Mouse (Mus musculus): ENCODE results near the gene Fbxl3. TPM values are rescaled to one million over a fixed set of nuclear protein-coding genes. Genes with fewer than 3 reads are reported as not detected.

Gene Fbxl3
- polyA plus RNA-seq, 1 experiment from 2014 or later = 21.4 TPM

- H3K27ac ChIP-seq = peak overlapping the region; percentile 98
- H3K4me2 ChIP-seq = peak overlapping the region; percentile 83
- H3K9ac ChIP-seq = peak overlapping the region; percentile 98
- no peaks in the 10 kb centered on the region for H3K9me3 ChIP-seq
- H3K36me3 ChIP-seq (replicated peaks) = no peaks in the 10 kb centered on the region
- H3K27me3 ChIP-seq (replicated peaks) = no peaks in the 10 kb centered on the region
- 1% methylated on average over 2 of the region's 2 CpGs for WGBS
- H3K4me1 ChIP-seq = peaks cover 31% of the 10 kb centered on the region
- no peak for ATAC-seq (replicated peaks)
- H3K4me3 ChIP-seq = peak overlapping the region; percentile 97
These were observed 1.2 kb downstream of the Fbxl3 start for GRCm38 (mm10) chr14:103098213-103098586.

GRCm38 (mm10) chr14:103096621-103097020 is 2.7 kb downstream of the Fbxl3 start:
- H3K4me2 ChIP-seq = 0 out of 2 replicates have a peak overlapping the region, but pooled peaks have one; percentile 8
- ATAC-seq (replicated peaks) = no peak
- H3K27ac ChIP-seq = no peak overlapping the region
- H3K9ac ChIP-seq = no peak overlapping the region
- H3K36me3 ChIP-seq (replicated peaks) = no peaks in the 10 kb centered on the region
- peaks cover 31% of the 10 kb centered on the region for H3K4me1 ChIP-seq
- H3K9me3 ChIP-seq = no peaks in the 10 kb centered on the region
- 83% methylated on average over 6 of the region's 6 CpGs for WGBS
- no peak overlapping the region for H3K4me3 ChIP-seq
- no peaks in the 10 kb centered on the region for H3K27me3 ChIP-seq (replicated peaks)

- Histone ChIP-seq H3K27ac (no peak overlapping the region), H3K4me2 (no peak overlapping the region), H3K36me3 (replicated peaks) (no peaks in the 10 kb centered on the region), H3K4me3 (no peak overlapping the region), H3K4me1 (peaks cover 31% of the 10 kb centered on the region), H3K9me3 (no peaks in the 10 kb centered on the region), H3K9ac (no peak overlapping the region), H3K27me3 (replicated peaks) (no peaks in the 10 kb centered on the region)
- ATAC-seq (replicated peaks) = no peak
- 91% methylated on average over 8 of the region's 8 CpGs for WGBS
These were observed 3.5 kb downstream of the Fbxl3 start for GRCm38 (mm10) chr14:103095826-103096225.

GRCm38 (mm10) chr14:103095036-103095435 is 4.3 kb downstream of the Fbxl3 start:
- Histone ChIP-seq H3K9me3 (no peaks in the 10 kb centered on the region), H3K4me2 (no peak overlapping the region), H3K27me3 (replicated peaks) (no peaks in the 10 kb centered on the region), H3K9ac (no peak overlapping the region), H3K27ac (no peak overlapping the region), H3K36me3 (replicated peaks) (no peaks in the 10 kb centered on the region), H3K4me1 (peaks cover 31% of the 10 kb centered on the region), H3K4me3 (no peak overlapping the region)
- 85% methylated on average over 8 of the region's 8 CpGs for WGBS
- ATAC-seq (replicated peaks) = no peak

- H3K4me3 ChIP-seq = no peak overlapping the region
- no peak overlapping the region for H3K4me2 ChIP-seq
- H3K9ac ChIP-seq = no peak overlapping the region
- ATAC-seq (replicated peaks) = no peak
- no peaks in the 10 kb centered on the region for H3K27me3 ChIP-seq (replicated peaks)
- no peaks in the 10 kb centered on the region for H3K9me3 ChIP-seq
- peaks cover 2% of the 10 kb centered on the region for H3K36me3 ChIP-seq (replicated peaks)
- H3K4me1 ChIP-seq = peaks cover 31% of the 10 kb centered on the region
- 86% methylated on average over 4 of the region's 4 CpGs for WGBS
- no peak overlapping the region for H3K27ac ChIP-seq
These were observed 5.7 kb downstream of the Fbxl3 start for GRCm38 (mm10) chr14:103093670-103094069.

- ATAC-seq (replicated peaks) = no peak
- Histone ChIP-seq H3K4me3 (no peak overlapping the region), H3K9ac (no peak overlapping the region), H3K27ac (no peak overlapping the region), H3K9me3 (no peaks in the 10 kb centered on the region), H3K27me3 (replicated peaks) (no peaks in the 10 kb centered on the region), H3K4me2 (no peak overlapping the region), H3K4me1 (peaks cover 31% of the 10 kb centered on the region), H3K36me3 (replicated peaks) (peaks cover 5% of the 10 kb centered on the region)
- WGBS = 89% methylated on average over 3 of the region's 3 CpGs
These were observed 6.1 kb downstream of the Fbxl3 start for GRCm38 (mm10) chr14:103093236-103093635.

- peaks cover 19% of the 10 kb centered on the region for H3K36me3 ChIP-seq (replicated peaks)
- H3K27me3 ChIP-seq (replicated peaks) = no peaks in the 10 kb centered on the region
- H3K4me1 ChIP-seq = no peaks in the 10 kb centered on the region
- H3K4me3 ChIP-seq = no peak overlapping the region
- no peak overlapping the region for H3K9ac ChIP-seq
- WGBS = 76% methylated on average over 6 of the region's 6 CpGs
- H3K9me3 ChIP-seq = no peaks in the 10 kb centered on the region
- ATAC-seq (replicated peaks) = no peak
- no peak overlapping the region for H3K27ac ChIP-seq
- no peak overlapping the region for H3K4me2 ChIP-seq
These were observed 10.7 kb downstream of the Fbxl3 start for GRCm38 (mm10) chr14:103088624-103089023.

- Histone ChIP-seq H3K27me3 (replicated peaks) (no peaks in the 10 kb centered on the region), H3K4me1 (no peaks in the 10 kb centered on the region), H3K9ac (no peak overlapping the region), H3K4me2 (no peak overlapping the region), H3K4me3 (no peak overlapping the region), H3K36me3 (replicated peaks) (peaks cover 23% of the 10 kb centered on the region), H3K9me3 (no peaks in the 10 kb centered on the region), H3K27ac (no peak overlapping the region)
- WGBS = 89% methylated on average over 5 of the region's 5 CpGs
- ATAC-seq (replicated peaks) = no peak
These were observed 11.5 kb downstream of the Fbxl3 start for GRCm38 (mm10) chr14:103087846-103088245.

- no peak for ATAC-seq (replicated peaks)
- no peak overlapping the region for H3K9ac ChIP-seq
These were observed 12.6 kb downstream of the Fbxl3 start for GRCm38 (mm10) chr14:103086671-103087324.

DNA sequence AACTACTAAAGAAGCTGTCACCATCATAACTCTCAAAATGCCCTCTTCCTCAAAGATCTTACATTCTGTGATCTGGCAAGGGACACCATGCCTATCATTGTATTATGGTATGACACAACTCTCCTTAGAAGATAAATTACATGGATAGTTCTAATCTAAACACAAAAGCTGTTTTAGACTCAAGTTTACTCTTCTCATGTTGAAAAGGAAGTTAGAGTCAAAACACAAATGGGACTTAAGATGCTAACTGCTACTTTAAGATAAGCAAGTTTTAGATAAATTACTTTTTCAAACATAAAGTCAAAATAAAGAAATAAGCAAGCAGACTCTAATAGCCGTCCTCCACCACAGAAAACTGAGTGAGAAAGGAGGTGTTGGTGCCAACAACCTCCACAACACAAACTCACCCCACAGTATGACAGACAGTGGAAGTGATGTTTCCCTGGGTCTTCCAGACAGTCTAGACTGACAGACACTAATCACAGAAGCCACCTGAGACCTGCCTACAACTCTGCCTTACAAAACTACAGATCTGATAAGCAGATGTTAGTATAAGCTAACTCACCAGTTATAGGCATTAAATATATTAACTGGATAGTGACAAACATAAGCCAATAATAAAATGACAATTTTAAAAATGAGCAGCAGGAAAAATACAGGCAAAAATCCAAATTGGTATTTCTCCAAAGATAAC is 13.4 kb downstream of the Fbxl3 start:
- H3K36me3 ChIP-seq (replicated peaks) = peaks cover 26% of the 10 kb centered on the region
- 90% methylated on average over 1 of the region's 1 CpGs for WGBS
- no peaks in the 10 kb centered on the region for H3K9me3 ChIP-seq

More at GRCm38 (mm10) chr14:103086671-103087324, 12.6 kb downstream of the Fbxl3 start:
- no peak overlapping the region for H3K27ac ChIP-seq
- no peaks in the 10 kb centered on the region for H3K4me1 ChIP-seq
- H3K27me3 ChIP-seq (replicated peaks) = no peaks in the 10 kb centered on the region
- no peak overlapping the region for H3K4me2 ChIP-seq
- peaks cover 26% of the 10 kb centered on the region for H3K36me3 ChIP-seq (replicated peaks)
- no peaks in the 10 kb centered on the region for H3K9me3 ChIP-seq
- WGBS = 99% methylated on average over 4 of the region's 4 CpGs
- no peak overlapping the region for H3K4me3 ChIP-seq

DNA sequence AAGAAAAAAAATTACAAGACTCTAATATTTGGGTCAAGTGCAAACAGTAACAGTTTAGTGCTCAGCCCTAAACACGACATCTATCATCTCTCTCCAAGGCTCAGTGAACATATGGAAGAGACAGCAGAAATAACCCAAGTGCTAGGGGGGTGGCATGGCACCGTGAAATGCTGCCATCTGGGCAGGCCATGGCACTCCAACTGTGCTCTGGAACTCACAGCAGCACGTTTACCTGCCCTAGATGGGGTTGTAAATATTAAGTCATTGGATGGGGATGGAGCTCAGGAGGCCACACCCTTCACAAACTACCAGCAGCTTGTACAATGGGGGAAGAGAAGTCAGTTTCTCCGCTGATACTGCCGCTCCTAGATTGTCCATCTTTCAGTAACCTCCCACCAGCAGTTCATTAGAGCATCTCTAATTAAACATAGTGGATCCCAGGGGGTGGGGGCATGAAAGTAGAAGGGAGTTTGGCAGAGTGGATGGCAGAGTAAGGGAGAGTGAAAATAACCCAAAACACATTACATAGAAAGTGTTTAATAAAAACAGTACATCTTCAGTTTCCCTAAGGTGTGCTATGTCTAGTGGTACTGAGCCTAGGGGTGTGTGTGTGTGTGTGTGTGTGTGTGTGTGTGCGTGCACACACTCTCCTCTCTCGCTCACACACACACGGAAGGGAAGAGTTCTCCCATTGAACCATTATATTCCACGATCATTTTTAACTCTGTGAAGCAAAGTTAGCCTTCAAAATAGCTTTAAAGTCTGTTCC is 20.0 kb downstream of the Fbxl3 start:
- Histone ChIP-seq H3K27me3 (replicated peaks) (no peaks in the 10 kb centered on the region), H3K4me2 (no peak overlapping the region), H3K36me3 (replicated peaks) (peaks cover 6% of the 10 kb centered on the region; the same call in 1 of the 2 replicates), H3K4me3 (no peak overlapping the region), H3K9me3 (no peaks in the 10 kb centered on the region), H3K27ac (no peak overlapping the region), H3K4me1 (no peaks in the 10 kb centered on the region), H3K9ac (no peak overlapping the region)
- ATAC-seq (replicated peaks) = peak; percentile 24; the same call in 1 of the 2 replicates
- WGBS = 87% methylated on average over 9 of the region's 9 CpGs

More for the DNA sequence above, 13.4 kb downstream of the Fbxl3 start:
- no peak for ATAC-seq (replicated peaks)
- H3K27ac ChIP-seq = no peak overlapping the region
- H3K4me2 ChIP-seq = no peak overlapping the region
- no peaks in the 10 kb centered on the region for H3K27me3 ChIP-seq (replicated peaks)
- no peak overlapping the region for H3K9ac ChIP-seq
- H3K4me1 ChIP-seq = no peaks in the 10 kb centered on the region
- H3K4me3 ChIP-seq = no peak overlapping the region
